Mouse (Mus musculus) CH12.LX (cell line): Measurements from ENCODE around the gene Bhmt2. TPM values are rescaled to one million over a fixed set of nuclear protein-coding genes. Genes with fewer than 3 reads are reported as not detected.

Source experiments
- DNase-seq: peaks from one replicate; pipeline ENCODE4 v3.0.0-alpha.2; 2013; ENCODE audit errors: extremely low read depth
- H3K27ac ChIP-seq: 2 replicates; pipeline ENCODE4 v1.5.1; 2012; ENCODE audit warnings: low read depth, mild to moderate bottlenecking, control low read depth, moderate library complexity; ENCODE audit not compliant: insufficient read depth
- H3K27me3 ChIP-seq: replicated peaks from 2 replicates; pipeline ENCODE3; 2012; ENCODE audit warnings: inconsistent platforms
- H3K36me3 ChIP-seq, 2 experiments: replicated peaks in 1 of 2; 2 replicates each; pipeline versions ENCODE3 to v1.6.1; 2012; ENCODE audit warnings: inconsistent platforms in 1 of 2, low read length in 1 of 2, mild to moderate bottlenecking in 1 of 2, mixed read lengths in 1 of 2, moderate library complexity in 1 of 2; ENCODE audit not compliant: control insufficient read depth in 1 of 2, insufficient read depth in 1 of 2
- H3K4me1 ChIP-seq, 2 experiments: 2 replicates each; pipeline ENCODE4 v1.6.1; 2012; ENCODE audit warnings: inconsistent platforms in 1 of 2, moderate library complexity in 1 of 2; ENCODE audit not compliant: insufficient read depth in 2 of 2, control insufficient read depth in 1 of 2
- H3K4me2 ChIP-seq: 2 replicates; pipeline ENCODE4 v1.6.1; 2012; ENCODE audit warnings: low read depth, mild to moderate bottlenecking, control low read depth; ENCODE audit not compliant: poor library complexity, insufficient read depth, severe bottlenecking
- H3K4me3 ChIP-seq, 3 experiments: fragments of 150-350 bp in 1 of 3; sonication (generic) in 1 of 3; replicated peaks in 1 of 3; 2 replicates each; pipeline versions ENCODE3 to v1.5.1; 2011 to 2012; ENCODE audit warnings: low read depth in 2 of 3, low read length in 2 of 3, mild to moderate bottlenecking in 2 of 3, moderate library complexity in 2 of 3, control low read depth in 1 of 3, improper control_type of control experiment in 1 of 3, inconsistent platforms in 1 of 3, mixed read lengths in 1 of 3; ENCODE audit not compliant: poor library complexity in 1 of 3
- H3K79me2 ChIP-seq: replicated peaks from 2 replicates; pipeline ENCODE4 v1.6.1; 2012; ENCODE audit warnings: mild to moderate bottlenecking, moderate library complexity; ENCODE audit not compliant: control insufficient read depth, poor library complexity, insufficient read depth, severe bottlenecking; ENCODE audit errors: extremely low read depth
- H3K9ac ChIP-seq: 2 replicates; pipeline ENCODE4 v1.6.1; 2012; ENCODE audit warnings: low read depth, mild to moderate bottlenecking, control low read depth, moderate library complexity; ENCODE audit not compliant: insufficient read depth
- H3K9me3 ChIP-seq: replicated peaks from 2 replicates; pipeline ENCODE3; 2012; ENCODE audit warnings: low read length, inconsistent platforms, mixed read lengths
- BHLHE40 ChIP-seq: IDR thresholded peaks from 2 replicates; pipeline ENCODE4 v1.6.1; 2011; ENCODE audit warnings: mild to moderate bottlenecking, low read depth, low read length, improper control_type of control experiment
- GABPA ChIP-seq: IDR thresholded peaks from 2 replicates; pipeline ENCODE4 v1.6.1; 2012; ENCODE audit warnings: low read depth, low read length, improper control_type of control experiment, inconsistent platforms; ENCODE audit not compliant: insufficient replicate concordance
- JUND ChIP-seq: conservative IDR thresholded peaks from 2 replicates; pipeline ENCODE4 v1.6.1; 2011; ENCODE audit warnings: low read depth, low read length, improper control_type of control experiment
- MAFK ChIP-seq: IDR thresholded peaks from 2 replicates; pipeline ENCODE4 v1.6.1; 2011; ENCODE audit warnings: low read length, improper control_type of control experiment; ENCODE audit not compliant: insufficient replicate concordance
- MAX ChIP-seq: IDR thresholded peaks from 2 replicates; pipeline ENCODE4 v1.6.1; 2011; ENCODE audit warnings: low read length, improper control_type of control experiment
- MAZ ChIP-seq: IDR thresholded peaks from 2 replicates; pipeline ENCODE4 v1.6.1; 2012; ENCODE audit warnings: low read depth, mild to moderate bottlenecking, inconsistent platforms, low read length, improper control_type of control experiment, moderate library complexity
- MEF2A ChIP-seq: IDR thresholded peaks from 2 replicates; pipeline ENCODE4 v1.6.1; 2014; ENCODE audit warnings: low read depth, mild to moderate bottlenecking, inconsistent platforms, low read length, improper control_type of control experiment, borderline replicate concordance
- MYC ChIP-seq: IDR thresholded peaks from 2 replicates; pipeline ENCODE4 v1.6.1; 2011; ENCODE audit warnings: low read depth, mild to moderate bottlenecking, improper control_type of control experiment, low read length
- NELFE ChIP-seq: IDR thresholded peaks from 2 replicates; pipeline ENCODE4 v1.6.1; 2011; ENCODE audit warnings: low read depth, low read length, improper control_type of control experiment
- NRF1 ChIP-seq: IDR thresholded peaks from 2 replicates; pipeline ENCODE4 v1.6.1; 2014; ENCODE audit warnings: low read depth, mild to moderate bottlenecking, inconsistent platforms, low read length, improper control_type of control experiment, moderate library complexity
- RCOR1 ChIP-seq: conservative IDR thresholded peaks from 2 replicates; pipeline ENCODE4 v1.6.1; 2012; ENCODE audit warnings: low read depth, mild to moderate bottlenecking, inconsistent platforms, low read length, improper control_type of control experiment
- SMC3 ChIP-seq: IDR thresholded peaks from 2 replicates; pipeline ENCODE4 v1.6.1; 2011; ENCODE audit warnings: low read depth, low read length, improper control_type of control experiment
- UBTF ChIP-seq: IDR thresholded peaks from 2 replicates; pipeline ENCODE4 v1.6.1; 2012; ENCODE audit warnings: low read depth, mild to moderate bottlenecking, inconsistent platforms, low read length, improper control_type of control experiment, moderate library complexity
- ZNF384 ChIP-seq: IDR thresholded peaks from 2 replicates; pipeline ENCODE4 v1.6.1; 2012; ENCODE audit warnings: low read depth, low read length, improper control_type of control experiment, inconsistent platforms
- dilution Hi-C: fragments of 300-500 bp; cut with MboI; formaldehyde crosslinking; loops from 2 replicates; pipeline ENCODE4 v1.14.3; 2020; ENCODE audit warnings: low sequenced_read_pairs; ENCODE audit not compliant: extremely low pct_unique_long_range_greater_than_20kb, extremely low pct_ligation_motif_present
- in situ Hi-C: fragments of 300-500 bp; cut with MboI; formaldehyde crosslinking; loops from 3 replicates; pipeline ENCODE4 v1.14.3; 2019; ENCODE audit warnings: low sequenced_read_pairs, low pct_ligation_motif_present, low pct_unique_long_range_greater_than_20kb, mixed read lengths
- polyA plus RNA-seq: library from polyadenylated mRNA; unstranded; fragments of >175 nt; gene quantifications from 2 replicates; pipeline ENCODE4 v1.2.1, GENCODE M21; 2012; ENCODE audit warnings: low read depth; ENCODE audit not compliant: insufficient read length
- total RNA-seq, 2 experiments: library from RNA; depleted of rRNA; stranded (reverse); fragments of 300-350 nt in 1 of 2; fragments of >200 nt in 1 of 2; gene quantifications; 2 replicates each; pipeline ENCODE4 v1.2.3; 2012 to 2014

The Bhmt2 gene
- total and polyA plus RNA-seq, 3 experiments, result not detected

DNA sequence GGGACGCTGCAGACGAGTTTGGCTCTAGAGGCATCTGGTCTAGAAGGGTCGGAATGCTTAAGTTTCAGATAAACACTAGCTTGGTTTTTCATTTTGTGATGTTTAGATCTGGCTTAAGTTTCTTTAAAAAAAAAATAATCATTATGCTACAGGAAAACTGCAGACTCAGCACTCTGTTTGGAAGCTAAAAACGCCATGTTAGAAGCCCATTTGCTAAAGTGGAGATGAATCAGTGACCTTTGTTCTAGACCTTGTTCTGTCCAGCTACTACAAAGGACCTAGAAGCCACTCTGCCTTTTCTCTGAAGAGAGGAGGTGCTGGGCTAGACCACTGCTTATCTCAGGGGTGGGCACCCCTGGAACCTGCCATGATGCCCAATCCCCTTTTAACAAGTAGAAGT lies 36.2 kb upstream of the Bhmt2 start:
- Histone ChIP-seq H3K9me3 (no peaks in the 10 kb centered on the region), H3K4me3 (no peak overlapping the region), H3K27me3 (no peaks in the 10 kb centered on the region), H3K36me3 (no peaks in the 10 kb centered on the region), H3K27ac (no peak overlapping the region), H3K9ac (no peak overlapping the region), H3K79me2 (no peaks in the 10 kb centered on the region), H3K4me1 (peaks cover 0 to 7% of the 10 kb centered on the region in 2 experiments; a peak in 2 of 4 replicates), H3K4me2 (no peak overlapping the region)
- dilution Hi-C loops (no loop called here), in situ Hi-C loops (loop anchor here (25.0 kb wide), 3 partner anchors 373 to 948 kb away; no protein-coding TSS in a partner anchor)
- TF ChIP-seq JUND (no peak), MEF2A (no peak), MAX (no peak), NELFE (no peak), MAFK (peak; percentile 81), BHLHE40 (no peak), GABPA (no peak)
- no peak for DNase-seq

DNA sequence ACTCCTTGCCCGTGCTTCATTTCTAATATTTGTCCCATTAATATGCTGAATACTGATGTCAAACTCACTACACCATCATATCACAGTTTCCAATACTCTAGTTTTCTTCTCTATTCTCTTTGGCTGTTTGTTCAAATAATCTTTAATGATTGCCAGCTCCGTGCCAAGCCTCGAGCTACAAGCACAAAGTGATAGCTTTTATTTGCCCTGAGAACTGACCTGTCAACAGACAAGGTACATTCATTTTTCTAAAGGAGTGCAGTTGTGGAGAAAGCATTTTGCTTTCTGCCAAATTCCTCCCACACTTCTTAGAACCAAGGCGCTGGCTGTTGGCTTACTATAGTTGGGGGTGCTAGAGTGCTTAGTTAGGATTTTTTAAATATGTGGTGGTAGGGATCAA lies 33.2 kb upstream of the Bhmt2 start:
- peaks cover 0 to 7% of the 10 kb centered on the region in 2 experiments; a peak in 2 of 4 replicates for H3K4me1 ChIP-seq
- H3K36me3 ChIP-seq, result no peaks in the 10 kb centered on the region
- dilution Hi-C loops, result no loop called here
- in situ Hi-C loops, result loop anchor here (25.0 kb wide), 3 partner anchors 370 to 945 kb away; no protein-coding TSS in a partner anchor
- H3K4me2 ChIP-seq, result no peak overlapping the region
- H3K27me3 ChIP-seq, result no peaks in the 10 kb centered on the region
- H3K9ac ChIP-seq, result no peak overlapping the region
- no peak overlapping the region for H3K27ac ChIP-seq
- no peaks in the 10 kb centered on the region for H3K79me2 ChIP-seq
- TF ChIP-seq MAFK, result no peak
- TF ChIP-seq JUND, result no peak
- TF ChIP-seq SMC3, result no peak
- TF ChIP-seq ZNF384, result no peak
- no peak for TF ChIP-seq MYC
- no peak for TF ChIP-seq NRF1
- TF ChIP-seq UBTF, result no peak
- no peak for TF ChIP-seq RCOR1
- TF ChIP-seq MAZ, result no peak
- TF ChIP-seq GABPA, result no peak
- TF ChIP-seq, all 38 proteins: peak for 0
- DNase-seq, result no peak
- Histone ChIP-seq H3K4me3 (no peak overlapping the region), H3K9me3 (no peaks in the 10 kb centered on the region)
